Mouse (Mus musculus) MEL (cell line): ENCODE measurements around the gene Mslnl. TPM values are rescaled to one million over a fixed set of nuclear protein-coding genes. Genes with fewer than 3 reads are reported as not detected.

Source experiments
- CHD1 ChIP-seq: IDR thresholded peaks from 2 replicates; pipeline ENCODE4 v1.6.1; 2012; ENCODE audit warnings: low read depth, mild to moderate bottlenecking, inconsistent platforms, low read length, improper control_type of control experiment
- CHD2 ChIP-seq: IDR thresholded peaks from 2 replicates; pipeline ENCODE4 v1.6.1; 2011; ENCODE audit warnings: low read length, improper control_type of control experiment
- CTCF ChIP-seq, 3 experiments: IDR thresholded peaks in 2 of 3; conservative IDR thresholded peaks in 1 of 3; 2 replicates each; pipeline ENCODE4 v1.5.1; 2011 to 2012; ENCODE audit warnings: low read length in 3 of 3, low read depth in 2 of 3, mild to moderate bottlenecking in 2 of 3, improper control_type of control experiment in 1 of 3, inconsistent platforms in 1 of 3, mixed read lengths in 1 of 3, moderate library complexity in 1 of 3; ENCODE audit not compliant: control insufficient read depth in 1 of 3, insufficient read depth in 1 of 3, poor library complexity in 1 of 3, severe bottlenecking in 1 of 3
- ETS1 ChIP-seq: IDR thresholded peaks from 2 replicates; pipeline ENCODE4 v1.6.1; 2012; ENCODE audit warnings: low read depth, mild to moderate bottlenecking, inconsistent platforms, low read length, improper control_type of control experiment, moderate library complexity
- GABPA ChIP-seq: IDR thresholded peaks from 2 replicates; pipeline ENCODE4 v1.6.1; 2012; ENCODE audit warnings: low read depth, mild to moderate bottlenecking, inconsistent platforms, low read length, improper control_type of control experiment, moderate library complexity
- MAX ChIP-seq: IDR thresholded peaks from 2 replicates; pipeline ENCODE4 v1.6.1; 2011; ENCODE audit warnings: low read length, improper control_type of control experiment
- MXI1 ChIP-seq: IDR thresholded peaks from 2 replicates; pipeline ENCODE4 v1.6.1; 2011; ENCODE audit warnings: mild to moderate bottlenecking, low read depth, low read length, improper control_type of control experiment
- MYB ChIP-seq: IDR thresholded peaks from 2 replicates; pipeline ENCODE4 v1.6.1; 2011; ENCODE audit warnings: mild to moderate bottlenecking, low read depth, low read length, improper control_type of control experiment
- MYC ChIP-seq: IDR thresholded peaks from 2 replicates; pipeline ENCODE4 v1.6.1; 2011; ENCODE audit warnings: low read depth, mild to moderate bottlenecking, low read length, improper control_type of control experiment, moderate library complexity
- NELFE ChIP-seq: IDR thresholded peaks from 2 replicates; pipeline ENCODE4 v1.6.1; 2011; ENCODE audit warnings: low read depth, low read length, improper control_type of control experiment
- NRF1 ChIP-seq: IDR thresholded peaks from 2 replicates; pipeline ENCODE4 v1.6.1; 2014; ENCODE audit warnings: low read depth, mild to moderate bottlenecking, inconsistent platforms, low read length, improper control_type of control experiment, moderate library complexity; ENCODE audit not compliant: poor library complexity, insufficient read depth, severe bottlenecking
- POLR2A ChIP-seq, 2 experiments: IDR thresholded peaks; 2 replicates each; pipeline ENCODE4 v1.6.1; 2011 to 2012; ENCODE audit warnings: low read length in 2 of 2, mild to moderate bottlenecking in 2 of 2, control low read depth in 1 of 2, improper control_type of control experiment in 1 of 2, low read depth in 1 of 2, moderate library complexity in 1 of 2; ENCODE audit not compliant: control insufficient read depth in 1 of 2, insufficient read depth in 1 of 2, poor library complexity in 1 of 2
- POLR2AphosphoS2 ChIP-seq: IDR thresholded peaks from 2 replicates; pipeline ENCODE4 v1.6.1; 2011; ENCODE audit warnings: low read length, improper control_type of control experiment
- POLR2AphosphoS5 ChIP-seq: IDR thresholded peaks from 2 replicates; pipeline ENCODE4 v1.6.1; 2012; ENCODE audit warnings: low read depth, borderline replicate concordance, mild to moderate bottlenecking, inconsistent platforms, low read length, moderate library complexity, mixed read lengths
- RCOR1 ChIP-seq: IDR thresholded peaks from 2 replicates; pipeline ENCODE4 v1.6.1; 2012; ENCODE audit warnings: low read depth, mild to moderate bottlenecking, inconsistent platforms, low read length, improper control_type of control experiment
- TAL1 ChIP-seq: IDR thresholded peaks from 2 replicates; pipeline ENCODE4 v1.6.1; 2012; ENCODE audit warnings: mild to moderate bottlenecking, inconsistent platforms, low read length, moderate library complexity, mixed read lengths
- USF1 ChIP-seq: IDR thresholded peaks from 2 replicates; pipeline ENCODE4 v1.6.1; 2014; ENCODE audit warnings: low read depth, mild to moderate bottlenecking, inconsistent platforms, low read length, improper control_type of control experiment, moderate library complexity
- USF2 ChIP-seq, 2 experiments: IDR thresholded peaks; 2 replicates each; pipeline ENCODE4 v1.6.1; 2011 to 2012; ENCODE audit warnings: improper control_type of control experiment in 2 of 2, low read length in 2 of 2, borderline replicate concordance in 1 of 2, inconsistent platforms in 1 of 2, low read depth in 1 of 2, mild to moderate bottlenecking in 1 of 2; ENCODE audit not compliant: insufficient read depth in 1 of 2
- ZKSCAN1 ChIP-seq: IDR thresholded peaks from 2 replicates; pipeline ENCODE4 v1.6.1; 2012; ENCODE audit warnings: low read depth, mild to moderate bottlenecking, inconsistent platforms, low read length, improper control_type of control experiment, moderate library complexity
- polyA plus RNA-seq, 2 experiments: library from polyadenylated mRNA; stranded (reverse) in 1 of 2; unstranded in 1 of 2; fragments of >175 nt in 1 of 2; fragments of >200 nt in 1 of 2; gene quantifications; 2 replicates each; pipeline versions ENCODE4 v1.2.1 to v1.2.4; 2012; ENCODE audit warnings: low replicate concordance in 2 of 2, low read depth in 1 of 2; ENCODE audit not compliant: insufficient read length in 2 of 2, insufficient read depth in 1 of 2, missing spikeins in 1 of 2
- total RNA-seq: library from RNA; depleted of rRNA; stranded (reverse); fragments of 300-350 nt; gene quantifications from 2 replicates; pipeline ENCODE4 v1.2.3, GENCODE M21; 2012; rRNA removed

Gene Mslnl
- total and polyA plus RNA-seq, 3 experiments = 0.08 TPM; not detected in 1

GRCm38 (mm10) chr17:25796951-25797369, 61.1 kb downstream of the Mslnl start, which contains the start of gene Metrn (continued):
- no peak for TF ChIP-seq GABPA
- TF ChIP-seq TAL1 = no peak
- TF ChIP-seq RCOR1 = no peak
- TF ChIP-seq POLR2AphosphoS5 = peak; percentile 56; the same call in 1 of the 2 replicates
- TF ChIP-seq MYC = no peak
- TF ChIP-seq CTCF (IDR thresholded peaks at IDR 0.05 in 2 of 3, conservative IDR thresholded peaks at IDR 0.05 in 1 of 3; ENCODE audit: control insufficient read depth in 1 of 3, insufficient read depth in 1 of 3, low read depth in 2 of 3, low read length in 3 of 3, poor library complexity in 1 of 3, severe bottlenecking in 1 of 3) = no peak
- TF ChIP-seq POLR2A (IDR thresholded peaks at IDR 0.05; ENCODE audit: control insufficient read depth in 1 of 2, insufficient read depth in 1 of 2, low read depth in 1 of 2, low read length in 2 of 2, poor library complexity in 1 of 2) = peak; percentile 82 to 92
- no peak for TF ChIP-seq USF1
- no peak for TF ChIP-seq ETS1
- TF ChIP-seq CHD1 = no peak
- TF ChIP-seq POLR2AphosphoS2 = peak; percentile 56; the same call in 1 of the 2 replicates
- no peak for TF ChIP-seq MYB
- TF ChIP-seq ZKSCAN1 = no peak
- no peak for TF ChIP-seq CHD2
- no peak for TF ChIP-seq MAX
- peak; percentile 17; the same call in 1 of the 2 replicates for TF ChIP-seq MXI1
- TF ChIP-seq USF2 (IDR thresholded peaks at IDR 0.05; ENCODE audit: borderline replicate concordance in 1 of 2, insufficient read depth in 1 of 2, low read depth in 1 of 2, low read length in 2 of 2) = no peak
- TF ChIP-seq NELFE = peak; percentile 85
- TF ChIP-seq NRF1 = no peak

Other genes starting within 250 kb of the Mslnl start
- gene Sstr5, start 238.8 kb upstream of the Mslnl start, total RNA-seq = not detected in 2 replicates
- not detected for gene Sstr5, start 238.8 kb upstream of the Mslnl start, polyA plus RNA-seq
- not detected in 2 replicates for gene Sox8, start 165.4 kb upstream of the Mslnl start, total RNA-seq
- gene Sox8, start 165.4 kb upstream of the Mslnl start, polyA plus RNA-seq = not detected
- gene Lmf1, start 157.0 kb upstream of the Mslnl start, total RNA-seq = 14.0 and 16.0 TPM in 2 replicates
- 10 to 100 TPM in 1 of 2 experiments, not detected in 1; 30.5 TPM for gene Lmf1, start 157.0 kb upstream of the Mslnl start, polyA plus RNA-seq
- 3.1 and 3.9 TPM in 2 replicates for gene Gng13, start 18.9 kb upstream of the Mslnl start, total RNA-seq
- gene Gng13, start 18.9 kb upstream of the Mslnl start, polyA plus RNA-seq = under 1 TPM in 1 of 2 experiments, not detected in 1; 0.13 TPM
- 29.9 and 35.5 TPM in 2 replicates for gene Chtf18, start 8.6 kb upstream of the Mslnl start, total RNA-seq
- gene Chtf18, start 8.6 kb upstream of the Mslnl start, polyA plus RNA-seq = 10 to 100 TPM in 1 of 2 experiments, not detected in 1; 71.1 TPM
- 7.3 and 8.2 TPM in 2 replicates for gene Rpusd1, start 8.4 kb upstream of the Mslnl start, total RNA-seq
- 10 to 100 TPM in 1 of 2 experiments, not detected in 1; 23.9 TPM for gene Rpusd1, start 8.4 kb upstream of the Mslnl start, polyA plus RNA-seq
- not detected in 2 replicates for gene Msln, start 18.3 kb downstream of the Mslnl start, total RNA-seq
- not detected for gene Msln, start 18.3 kb downstream of the Mslnl start, polyA plus RNA-seq
- 26.9 and 34.3 TPM in 2 replicates for gene Narfl, start 37.7 kb downstream of the Mslnl start, total RNA-seq
- gene Narfl, start 37.7 kb downstream of the Mslnl start, polyA plus RNA-seq = 10 to 100 TPM in 1 of 2 experiments, not detected in 1; 30.6 TPM
- 10.7 and 12.6 TPM in 2 replicates for gene Haghl, start 49.6 kb downstream of the Mslnl start, total RNA-seq
- gene Haghl, start 49.6 kb downstream of the Mslnl start, polyA plus RNA-seq = 10 to 100 TPM in 1 of 2 experiments, not detected in 1; 13.2 TPM
- gene Ccdc78, start 50.5 kb downstream of the Mslnl start, total RNA-seq = 0.08 TPM in 1 of 2 replicates, not detected in the other
- under 1 TPM in 1 of 2 experiments, not detected in 1; 0.85 TPM for gene Ccdc78, start 50.5 kb downstream of the Mslnl start, polyA plus RNA-seq
- 35.3 and 39.0 TPM in 2 replicates for gene Fam173a, start 56.9 kb downstream of the Mslnl start, total RNA-seq
- gene Fam173a, start 56.9 kb downstream of the Mslnl start, polyA plus RNA-seq = 10 to 100 TPM in 1 of 2 experiments, not detected in 1; 36.6 TPM
- gene AC134908.4, start 59.6 kb downstream of the Mslnl start, total RNA-seq = 0.92 TPM in 1 of 2 replicates, not detected in the other
- gene AC134908.4, start 59.6 kb downstream of the Mslnl start, polyA plus RNA-seq = not detected
- gene Metrn, start 61.1 kb downstream of the Mslnl start, total RNA-seq = 95.7 and 104 TPM in 2 replicates
- gene Metrn, start 61.1 kb downstream of the Mslnl start, polyA plus RNA-seq = 100 to 1,000 TPM in 1 of 2 experiments, not detected in 1; 116 TPM
- not detected in 2 replicates for gene Fbxl16, start 73.0 kb downstream of the Mslnl start, total RNA-seq
- gene Fbxl16, start 73.0 kb downstream of the Mslnl start, polyA plus RNA-seq = under 1 TPM in 1 of 2 experiments, not detected in 1; 0.11 TPM
- 29.4 and 38.8 TPM in 2 replicates for gene Wdr24, start 87.6 kb downstream of the Mslnl start, total RNA-seq
- gene Wdr24, start 87.6 kb downstream of the Mslnl start, polyA plus RNA-seq = 10 to 100 TPM in 1 of 2 experiments, not detected in 1; 35.0 TPM
- 12.9 and 13.1 TPM in 2 replicates for gene Jmjd8, start 92.8 kb downstream of the Mslnl start, total RNA-seq
- 10 to 100 TPM in 1 of 2 experiments, not detected in 1; 23.9 TPM for gene Jmjd8, start 92.8 kb downstream of the Mslnl start, polyA plus RNA-seq
- gene Stub1, start 97.4 kb downstream of the Mslnl start, total RNA-seq = 74.0 and 75.0 TPM in 2 replicates
- gene Stub1, start 97.4 kb downstream of the Mslnl start, polyA plus RNA-seq = 10 to 100 TPM in 1 of 2 experiments, not detected in 1; 99.7 TPM
- gene Rhbdl1, start 101.3 kb downstream of the Mslnl start, total RNA-seq = 1.4 TPM in 2 replicates
- 1 to 10 TPM in 1 of 2 experiments, not detected in 1; 4.0 TPM for gene Rhbdl1, start 101.3 kb downstream of the Mslnl start, polyA plus RNA-seq
- gene Gm20683, start 105.7 kb downstream of the Mslnl start, total RNA-seq = 2.8 and 4.9 TPM in 2 replicates
- 1 to 10 TPM in 1 of 2 experiments, not detected in 1; 6.8 TPM for gene Gm20683, start 105.7 kb downstream of the Mslnl start, polyA plus RNA-seq
- gene Rhot2, start 108.8 kb downstream of the Mslnl start, total RNA-seq = 24.9 and 29.1 TPM in 2 replicates
- 10 to 100 TPM in 1 of 2 experiments, not detected in 1; 54.5 TPM for gene Rhot2, start 108.8 kb downstream of the Mslnl start, polyA plus RNA-seq
- gene Wdr90, start 125.5 kb downstream of the Mslnl start, total RNA-seq = 22.5 and 23.7 TPM in 2 replicates
- gene Wdr90, start 125.5 kb downstream of the Mslnl start, polyA plus RNA-seq = 10 to 100 TPM in 1 of 2 experiments, not detected in 1; 44.5 TPM
- 73.9 and 88.9 TPM in 2 replicates for gene Mcrip2, start 132.7 kb downstream of the Mslnl start, total RNA-seq
- gene Mcrip2, start 132.7 kb downstream of the Mslnl start, polyA plus RNA-seq = 100 to 1,000 TPM; 107 to 281 TPM
- 31.7 and 33.6 TPM in 2 replicates for gene Mettl26, start 139.0 kb downstream of the Mslnl start, total RNA-seq
- 10 to 100 TPM in 1 of 2 experiments, not detected in 1; 50.6 TPM for gene Mettl26, start 139.0 kb downstream of the Mslnl start, polyA plus RNA-seq
- gene Wfikkn1, start 144.8 kb downstream of the Mslnl start, total RNA-seq = 0.13 and 0.19 TPM in 2 replicates
- under 1 TPM in 1 of 2 experiments, not detected in 1; 0.53 TPM for gene Wfikkn1, start 144.8 kb downstream of the Mslnl start, polyA plus RNA-seq
- 3.7 and 4.8 TPM in 2 replicates for gene Rab40c, start 183.7 kb downstream of the Mslnl start, total RNA-seq
- 10 to 100 TPM in 1 of 2 experiments, not detected in 1; 23.2 TPM for gene Rab40c, start 183.7 kb downstream of the Mslnl start, polyA plus RNA-seq
- 50.7 and 67.8 TPM in 2 replicates for gene Pigq, start 208.9 kb downstream of the Mslnl start, total RNA-seq
- gene Pigq, start 208.9 kb downstream of the Mslnl start, polyA plus RNA-seq = 100 to 1,000 TPM; 193 to 825 TPM
- gene Nhlrc4, start 208.9 kb downstream of the Mslnl start, total RNA-seq = 0.16 and 0.23 TPM in 2 replicates
- gene Nhlrc4, start 208.9 kb downstream of the Mslnl start, polyA plus RNA-seq = under 1 TPM in 1 of 2 experiments, not detected in 1; 0.19 TPM
- not detected in 2 replicates for gene A930017K11Rik, start 216.5 kb downstream of the Mslnl start, total RNA-seq
- not detected for gene A930017K11Rik, start 216.5 kb downstream of the Mslnl start, polyA plus RNA-seq
- gene Capn15, start 249.8 kb downstream of the Mslnl start, total RNA-seq = 5.6 and 6.2 TPM in 2 replicates
- 10 to 100 TPM in 1 of 2 experiments, not detected in 1; 16.2 TPM for gene Capn15, start 249.8 kb downstream of the Mslnl start, polyA plus RNA-seq